Mouse (Mus musculus): ENCODE measurements around the gene Ints14. TPM values are rescaled to one million over a fixed set of nuclear protein-coding genes. Genes with fewer than 3 reads are reported as not detected.

The Ints14 gene
- polyA plus RNA-seq, 1 experiment from 2014 or later: 55.8 TPM

DNA sequence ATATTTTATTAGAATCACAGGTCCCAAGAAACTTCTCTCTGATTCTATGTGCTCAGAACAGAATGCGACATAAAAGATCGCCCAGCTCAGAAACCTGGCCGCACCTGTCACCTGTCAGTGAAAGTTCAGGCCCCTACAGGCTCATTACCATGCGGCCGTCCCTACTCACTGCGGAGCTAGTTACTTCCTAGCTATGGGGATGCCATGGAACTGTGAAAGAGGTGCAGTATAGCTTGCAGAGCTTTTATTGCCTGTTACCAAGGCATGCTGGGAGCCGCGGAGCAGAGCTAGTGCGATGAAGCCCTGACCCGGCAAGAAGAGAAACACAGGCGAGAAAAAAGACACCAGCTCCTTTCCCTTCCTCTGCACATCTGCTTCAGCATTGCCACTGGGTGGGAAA lies 16.7 kb upstream of the Ints14 start:
- Histone ChIP-seq H3K9ac (ENCODE audit: low read length) (no peak overlapping the region), H3K27me3 (ENCODE audit: control insufficient read depth, insufficient read depth, low read depth, low read length) (no peaks in the 10 kb centered on the region), H3K36me3 (ENCODE audit: control insufficient read depth, insufficient read depth, low read length) (no peaks in the 10 kb centered on the region), H3K4me1 (replicated peaks; ENCODE audit: control insufficient read depth, insufficient read depth, low read length) (peaks cover 13% of the 10 kb centered on the region), H3K9me3 (ENCODE audit: control insufficient read depth, low read length) (no peaks in the 10 kb centered on the region), H3K4me2 (ENCODE audit: low read depth, low read length) (no peak overlapping the region), H3K4me3 (ENCODE audit: low read length) (no peak overlapping the region), H3K27ac (ENCODE audit: low read length) (no peak overlapping the region)
- 38% methylated on average over 11 of the region's 11 CpGs for WGBS
- no peak for ATAC-seq (ENCODE audit: low read depth)

DNA sequence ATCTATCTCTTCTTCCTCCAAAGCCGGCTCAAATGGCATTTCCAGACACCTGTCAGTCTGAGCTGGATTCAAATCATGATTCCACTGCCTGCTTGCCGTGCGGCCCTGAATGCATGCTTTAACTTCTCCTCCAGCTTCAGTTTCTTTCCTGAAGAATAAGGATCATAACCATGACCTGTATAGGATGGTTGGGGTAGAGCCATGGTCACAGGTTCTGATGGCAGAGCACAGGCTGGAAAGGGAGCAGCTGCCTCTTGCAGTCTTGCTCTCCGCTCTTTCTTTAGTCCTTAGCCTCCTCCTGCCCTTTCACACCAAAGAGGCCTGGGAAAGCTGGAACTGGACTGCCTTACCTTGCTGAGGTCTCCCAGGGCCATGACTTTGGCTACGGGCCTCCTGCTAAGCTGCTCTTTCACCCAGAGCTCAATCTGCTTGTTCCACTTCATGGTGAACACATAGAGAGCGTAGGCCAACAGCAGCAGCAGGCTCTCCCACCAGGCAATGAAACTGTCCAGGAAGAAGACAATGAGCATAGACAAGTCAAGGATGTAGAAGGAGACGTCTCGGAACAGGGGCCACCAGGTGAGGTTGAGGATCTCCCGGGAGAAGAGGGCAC lies 13.1 kb upstream of the Ints14 start:
- 79% methylated on average over 9 of the region's 9 CpGs for WGBS
- H3K4me3 ChIP-seq (ENCODE audit: low read length): no peak overlapping the region
- no peaks in the 10 kb centered on the region for H3K36me3 ChIP-seq (ENCODE audit: control insufficient read depth, insufficient read depth, low read length)
- H3K9ac ChIP-seq (ENCODE audit: low read length): no peak overlapping the region
- H3K27me3 ChIP-seq (ENCODE audit: control insufficient read depth, insufficient read depth, low read depth, low read length): no peaks in the 10 kb centered on the region; the same call in 1 of the 2 replicates
- H3K9me3 ChIP-seq (ENCODE audit: control insufficient read depth, low read length): no peaks in the 10 kb centered on the region
- 0 out of 2 replicates have a peak, but pooled peaks cover 2% of the 10 kb centered on the region for H3K4me1 ChIP-seq (replicated peaks; ENCODE audit: control insufficient read depth, insufficient read depth, low read length)
- H3K4me2 ChIP-seq (ENCODE audit: low read depth, low read length): no peak overlapping the region
- no peak for ATAC-seq (ENCODE audit: low read depth)
- H3K27ac ChIP-seq (ENCODE audit: low read length): no peak overlapping the region

DNA sequence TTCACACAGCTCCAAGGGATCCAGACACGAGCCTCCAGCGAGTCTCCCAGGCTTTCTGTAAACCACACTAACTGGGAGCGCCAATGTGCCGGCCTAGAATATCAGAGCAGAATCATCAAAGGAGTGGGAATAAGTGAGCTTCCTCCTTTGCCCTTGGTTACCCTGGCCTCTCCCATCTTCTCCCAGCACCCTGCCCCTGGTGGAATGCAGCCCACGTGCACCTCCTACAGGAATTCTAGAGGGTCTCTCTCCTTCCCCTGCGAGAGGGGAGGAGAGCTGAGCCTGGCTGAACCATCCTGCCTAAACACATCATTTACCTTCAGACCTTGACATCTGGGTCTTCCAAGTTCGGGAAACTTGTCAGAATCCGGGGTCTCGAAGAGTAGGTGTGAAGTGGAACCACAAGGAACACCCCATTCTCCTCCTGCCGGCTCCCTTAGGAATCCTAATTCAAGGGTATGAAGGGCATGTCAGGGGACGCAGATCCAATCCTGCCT lies 9.5 kb upstream of the Ints14 start, which contains the start of gene Slc24a1:
Gene Slc24a1 (minus strand): TSS at position 447 of the 497 bp plus-strand sequence.
- Histone ChIP-seq H3K27me3 (ENCODE audit: control insufficient read depth, insufficient read depth, low read depth, low read length) (no peaks in the 10 kb centered on the region; the same call in 1 of the 2 replicates), H3K9me3 (ENCODE audit: control insufficient read depth, low read length) (no peaks in the 10 kb centered on the region), H3K36me3 (ENCODE audit: control insufficient read depth, insufficient read depth, low read length) (no peaks in the 10 kb centered on the region), H3K27ac (ENCODE audit: low read length) (peak within 1 kb of the TSS; percentile 61; the same call in 1 of the 2 replicates), H3K9ac (ENCODE audit: low read length) (no peak within 1 kb of the TSS), H3K4me2 (ENCODE audit: low read depth, low read length) (no peak within 1 kb of the TSS), H3K4me1 (replicated peaks; ENCODE audit: control insufficient read depth, insufficient read depth, low read length) (peaks cover 8% of the 10 kb centered on the region; the same call in 1 of the 2 replicates), H3K4me3 (ENCODE audit: low read length) (no peak within 1 kb of the TSS)
- no peak for ATAC-seq (ENCODE audit: low read depth)
- WGBS: 34% methylated on average over 11 of the region's 11 CpGs

DNA sequence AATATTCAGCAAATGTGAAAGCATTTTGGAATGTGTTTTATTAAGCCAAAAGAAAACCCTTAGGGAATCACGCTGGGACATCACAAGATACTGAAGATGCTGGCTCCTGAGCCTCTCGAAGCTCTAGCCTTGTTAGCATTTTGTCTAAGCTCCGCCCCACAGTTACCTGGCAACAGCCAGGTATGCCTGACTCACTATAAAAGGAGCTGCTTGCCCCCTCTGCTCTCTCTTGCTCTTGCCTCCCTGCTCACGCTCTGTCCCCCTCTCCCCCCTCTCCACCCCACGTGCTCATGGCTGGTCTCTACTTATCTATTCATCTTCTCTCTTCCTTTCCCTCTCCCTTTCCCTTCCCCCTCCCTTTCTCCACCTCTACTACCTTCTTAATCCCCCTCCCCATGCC lies 8.7 kb upstream of the Ints14 start:
- H3K4me2 ChIP-seq (ENCODE audit: low read depth, low read length): no peak overlapping the region
- ATAC-seq (ENCODE audit: low read depth): peak; percentile 51; the same call in 1 of the 2 replicates
- H3K9ac ChIP-seq (ENCODE audit: low read length): no peak overlapping the region
- 17% methylated on average over 5 of the region's 5 CpGs for WGBS
- peaks cover 10% of the 10 kb centered on the region; the same call in 1 of the 2 replicates for H3K4me1 ChIP-seq (replicated peaks; ENCODE audit: control insufficient read depth, insufficient read depth, low read length)
- no peak overlapping the region for H3K27ac ChIP-seq (ENCODE audit: low read length)
- no peaks in the 10 kb centered on the region; the same call in 1 of the 2 replicates for H3K27me3 ChIP-seq (ENCODE audit: control insufficient read depth, insufficient read depth, low read depth, low read length)
- H3K4me3 ChIP-seq (ENCODE audit: low read length): no peak overlapping the region
- H3K9me3 ChIP-seq (ENCODE audit: control insufficient read depth, low read length): no peaks in the 10 kb centered on the region
- no peaks in the 10 kb centered on the region for H3K36me3 ChIP-seq (ENCODE audit: control insufficient read depth, insufficient read depth, low read length)

DNA sequence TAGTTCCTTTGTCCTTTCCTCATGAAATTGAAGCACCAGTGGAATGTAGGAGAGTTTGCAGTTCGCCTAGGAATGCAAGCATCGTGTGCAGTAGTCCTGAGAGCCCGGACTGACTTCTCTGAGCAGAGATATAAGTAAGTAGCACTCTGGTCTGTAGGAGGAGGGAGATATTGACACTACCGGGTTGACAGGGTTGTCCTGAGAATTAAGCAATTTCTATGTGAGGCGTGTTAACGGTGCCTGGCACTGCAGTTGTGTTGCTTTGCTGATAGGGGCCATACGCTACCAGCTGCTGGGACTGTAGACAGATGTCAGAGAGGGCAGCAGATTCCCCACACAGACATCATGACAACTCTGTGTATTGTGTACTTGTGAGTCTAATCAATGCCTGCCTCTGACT lies 7.5 kb upstream of the Ints14 start:
- ATAC-seq (ENCODE audit: low read depth): peak; percentile 77
- no peaks in the 10 kb centered on the region for H3K9me3 ChIP-seq (ENCODE audit: control insufficient read depth, low read length)
- H3K4me2 ChIP-seq (ENCODE audit: low read depth, low read length): peak overlapping the region; percentile 20; the same call in 1 of the 2 replicates
- H3K27me3 ChIP-seq (ENCODE audit: control insufficient read depth, insufficient read depth, low read depth, low read length): no peaks in the 10 kb centered on the region; the same call in 1 of the 2 replicates
- WGBS: 40% methylated on average over 7 of the region's 7 CpGs
- peaks cover 10% of the 10 kb centered on the region; the same call in 1 of the 2 replicates for H3K4me1 ChIP-seq (replicated peaks; ENCODE audit: control insufficient read depth, insufficient read depth, low read length)
- H3K27ac ChIP-seq (ENCODE audit: low read length): peak overlapping the region; percentile 61; the same call in 1 of the 2 replicates
- no peak overlapping the region; the same call in 1 of the 2 replicates for H3K9ac ChIP-seq (ENCODE audit: low read length)
- no peak overlapping the region for H3K4me3 ChIP-seq (ENCODE audit: low read length)
- H3K36me3 ChIP-seq (ENCODE audit: control insufficient read depth, insufficient read depth, low read length): no peaks in the 10 kb centered on the region

DNA sequence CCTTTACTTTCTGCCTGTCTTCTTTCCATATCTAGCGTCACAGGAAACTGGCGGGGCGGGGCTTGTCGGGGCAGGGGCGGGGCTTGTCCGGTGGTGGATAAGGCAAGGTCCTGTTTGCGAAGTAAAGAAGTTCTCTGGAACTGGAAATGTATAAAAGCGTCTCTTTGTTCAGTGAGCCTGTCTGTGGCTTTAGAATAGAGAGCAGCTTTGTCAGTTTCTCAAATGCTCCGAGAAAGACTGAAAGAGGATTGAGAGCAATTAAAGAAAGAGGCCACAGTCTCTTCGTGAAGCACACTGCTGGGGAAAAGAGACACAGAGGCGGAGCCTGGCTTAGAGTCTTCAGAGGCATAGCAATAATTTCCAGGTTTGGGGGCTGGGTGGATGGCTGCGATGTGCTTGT lies 4.4 kb upstream of the Ints14 start:
- Histone ChIP-seq H3K27ac (ENCODE audit: low read length) (0 out of 2 replicates have a peak overlapping the region, but pooled peaks have one; percentile 1), H3K9ac (ENCODE audit: low read length) (no peak overlapping the region), H3K4me3 (ENCODE audit: low read length) (peak overlapping the region; percentile 15), H3K9me3 (ENCODE audit: control insufficient read depth, low read length) (no peaks in the 10 kb centered on the region), H3K4me2 (ENCODE audit: low read depth, low read length) (0 out of 2 replicates have a peak overlapping the region, but pooled peaks have one; percentile 19), H3K36me3 (ENCODE audit: control insufficient read depth, insufficient read depth, low read length) (no peaks in the 10 kb centered on the region), H3K27me3 (ENCODE audit: control insufficient read depth, insufficient read depth, low read depth, low read length) (no peaks in the 10 kb centered on the region; the same call in 1 of the 2 replicates), H3K4me1 (replicated peaks; ENCODE audit: control insufficient read depth, insufficient read depth, low read length) (peaks cover 14% of the 10 kb centered on the region)
- 17% methylated on average over 12 of the region's 12 CpGs for WGBS
- no peak for ATAC-seq (ENCODE audit: low read depth)

DNA sequence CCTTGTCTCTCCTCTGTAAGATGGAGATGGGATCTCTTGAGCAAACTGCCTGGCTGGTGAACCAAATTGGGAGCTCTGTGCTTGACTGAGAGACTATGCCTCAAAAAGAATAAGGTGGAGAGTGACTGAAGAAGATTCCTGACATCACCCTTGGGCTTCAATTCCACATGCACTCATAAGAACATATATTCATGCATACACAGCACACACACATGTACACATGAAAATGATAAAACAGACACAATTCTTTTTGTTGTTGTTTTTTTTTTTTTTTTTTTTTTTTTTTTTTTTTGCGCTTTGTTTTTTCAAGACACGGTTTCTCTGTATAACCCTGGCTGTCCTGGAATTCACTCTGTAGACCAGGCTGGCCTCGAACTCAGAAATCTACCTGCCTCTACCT lies 3.4 kb upstream of the Ints14 start:
- Histone ChIP-seq H3K9ac (ENCODE audit: low read length) (no peak overlapping the region), H3K4me3 (ENCODE audit: low read length) (no peak overlapping the region), H3K9me3 (ENCODE audit: control insufficient read depth, low read length) (no peaks in the 10 kb centered on the region), H3K4me1 (replicated peaks; ENCODE audit: control insufficient read depth, insufficient read depth, low read length) (peaks cover 19% of the 10 kb centered on the region), H3K27ac (ENCODE audit: low read length) (no peak overlapping the region), H3K36me3 (ENCODE audit: control insufficient read depth, insufficient read depth, low read length) (no peaks in the 10 kb centered on the region; the same call in 1 of the 2 replicates), H3K4me2 (ENCODE audit: low read depth, low read length) (no peak overlapping the region), H3K27me3 (ENCODE audit: control insufficient read depth, insufficient read depth, low read depth, low read length) (no peaks in the 10 kb centered on the region)
- no peak for ATAC-seq (ENCODE audit: low read depth)
- 81% methylated on average over 3 of the region's 3 CpGs for WGBS

DNA sequence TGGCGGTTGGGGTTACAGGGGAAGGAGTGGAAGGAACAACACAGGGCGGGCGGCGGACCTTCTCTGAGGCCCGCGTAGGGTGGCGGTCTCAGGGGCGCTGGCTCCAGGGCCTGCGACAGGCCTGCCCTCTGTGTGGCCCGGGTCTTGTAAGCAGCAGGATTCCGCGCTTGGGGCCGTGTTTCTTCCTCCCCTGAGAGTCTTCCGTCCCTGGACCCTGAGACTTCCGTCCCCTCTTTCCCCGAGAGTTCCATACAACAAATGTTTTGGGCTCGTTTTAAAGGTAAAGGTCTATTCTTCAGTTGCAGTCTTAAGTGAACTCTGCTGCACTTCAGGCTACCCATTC lies 244 bp downstream of the Ints14 start:
- whole genome bisulfite sequencing: under 1% methylated on average over 11 of the region's 17 CpGs
- Histone ChIP-seq H3K36me3 (ENCODE audit: control insufficient read depth, insufficient read depth, low read length) (peaks cover 16% of the 10 kb centered on the region), H3K4me3 (ENCODE audit: low read length) (peak overlapping the region; percentile 76), H3K4me2 (ENCODE audit: low read depth, low read length) (peak overlapping the region; percentile 71), H3K9me3 (ENCODE audit: control insufficient read depth, low read length) (no peaks in the 10 kb centered on the region), H3K4me1 (replicated peaks; ENCODE audit: control insufficient read depth, insufficient read depth, low read length) (peaks cover 11% of the 10 kb centered on the region), H3K27me3 (ENCODE audit: control insufficient read depth, insufficient read depth, low read depth, low read length) (no peaks in the 10 kb centered on the region), H3K9ac (ENCODE audit: low read length) (peak overlapping the region; percentile 91), H3K27ac (ENCODE audit: low read length) (peak overlapping the region; percentile 88)
- ATAC-seq (ENCODE audit: low read depth): peak; percentile 88

DNA sequence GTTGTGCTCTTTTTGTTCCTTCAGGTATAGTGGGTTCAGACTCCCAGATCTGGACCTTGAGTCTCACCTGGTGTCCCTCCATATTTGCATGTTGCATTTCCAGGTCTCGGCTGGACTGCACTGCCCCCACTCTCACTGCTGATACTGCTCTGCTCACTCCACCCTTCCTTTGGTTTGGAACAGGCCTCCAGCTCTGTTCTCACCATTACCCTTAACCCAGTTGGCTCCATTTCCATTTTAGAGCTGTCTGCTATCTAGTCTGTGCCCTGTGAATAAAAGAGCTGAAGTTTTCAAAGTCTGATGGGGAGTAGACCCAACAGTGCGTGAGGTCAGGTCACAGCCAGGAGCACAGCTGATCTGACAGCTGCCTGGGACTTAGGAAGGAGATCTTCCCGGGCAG lies 19.8 kb downstream of the Ints14 start:
- no peak overlapping the region for H3K4me2 ChIP-seq (ENCODE audit: low read depth, low read length)
- H3K27me3 ChIP-seq (ENCODE audit: control insufficient read depth, insufficient read depth, low read depth, low read length): no peaks in the 10 kb centered on the region
- no peaks in the 10 kb centered on the region for H3K9me3 ChIP-seq (ENCODE audit: control insufficient read depth, low read length)
- 69% methylated on average over 3 of the region's 3 CpGs for WGBS
- no peak overlapping the region for H3K27ac ChIP-seq (ENCODE audit: low read length)
- H3K4me1 ChIP-seq (replicated peaks; ENCODE audit: control insufficient read depth, insufficient read depth, low read length): no peaks in the 10 kb centered on the region
- H3K36me3 ChIP-seq (ENCODE audit: control insufficient read depth, insufficient read depth, low read length): peaks cover 63% of the 10 kb centered on the region
- ATAC-seq (ENCODE audit: low read depth): no peak
- H3K9ac ChIP-seq (ENCODE audit: low read length): no peak overlapping the region
- no peak overlapping the region for H3K4me3 ChIP-seq (ENCODE audit: low read length)

All from lung, embryonic 16.5 days (tissue).